Mouse (Mus musculus): Measurements from ENCODE around the gene Dcpp3.
"Not testable (repeated sequence)": the region's sequence is repeated elsewhere in the genome, so short reads cannot be mapped to it uniquely, and the experiment has no call there.

Gene Dcpp3

GRCm38 (mm10) chr17:23917158-23917557, at the start of gene Dcpp3:
TSS of gene Dcpp3 (plus strand) at chr17:23917458.
- DNase-seq (ENCODE audit: low spot score in 2 of 2), result not testable (repeated sequence)

GRCm38 (mm10) chr17:23867756-23868155, 49.5 kb upstream of the Dcpp3 start, which contains the start of gene Prss21:
TSS of gene Prss21 (plus strand) at chr17:23868056.
- no peak for DNase-seq (ENCODE audit: low spot score in 2 of 2)

- no peak for DNase-seq (ENCODE audit: low spot score in 2 of 2)
Measured at GRCm38 (mm10) chr17:23868513-23868912, 48.7 kb upstream of the Dcpp3 start.

GRCm38 (mm10) chr17:23873884-23874856, 43.1 kb upstream of the Dcpp3 start:
- peak in 1 of 2 experiments; percentile 35 for DNase-seq (ENCODE audit: low spot score in 2 of 2)

GRCm38 (mm10) chr17:23876741-23877140, 40.5 kb upstream of the Dcpp3 start:
- DNase-seq (ENCODE audit: low spot score in 2 of 2), result peak in 1 of 2 experiments; percentile 20

GRCm38 (mm10) chr17:23877166-23877565, 40.1 kb upstream of the Dcpp3 start:
- peak in 1 of 2 experiments; percentile 8 for DNase-seq (ENCODE audit: low spot score in 2 of 2)

- not testable (repeated sequence) for DNase-seq (ENCODE audit: low spot score in 2 of 2)
Measured at GRCm38 (mm10) chr17:23880576-23880975, 36.7 kb upstream of the Dcpp3 start, which contains the start of the genes Dcpp1 and Dcpp2. TSS of gene Dcpp1 (plus strand) at chr17:23880876. TSS of gene Dcpp2 (plus strand) at chr17:23880880.

GRCm38 (mm10) chr17:23924531-23925007, 7.3 kb downstream of the Dcpp3 start:
- DNase-seq (ENCODE audit: low spot score in 2 of 2), result peak; percentile 89 to 90

- DNase-seq (ENCODE audit: low spot score in 2 of 2), result peak; percentile 51 to 53
Measured at GRCm38 (mm10) chr17:23925090-23925493, 7.8 kb downstream of the Dcpp3 start.

GRCm38 (mm10) chr17:23931157-23931556, 13.9 kb downstream of the Dcpp3 start:
- no peak for DNase-seq (ENCODE audit: low spot score in 2 of 2)

GRCm38 (mm10) chr17:23941372-23941771, 24.1 kb downstream of the Dcpp3 start, which contains the start of gene Sbp:
TSS of gene Sbp (plus strand) at chr17:23941672.
- no peak for DNase-seq (ENCODE audit: low spot score in 2 of 2)

- DNase-seq (ENCODE audit: low spot score in 2 of 2), result not testable (repeated sequence)
Measured at GRCm38 (mm10) chr17:23947486-23947885, 30.2 kb downstream of the Dcpp3 start.

GRCm38 (mm10) chr17:23949068-23949467, 31.8 kb downstream of the Dcpp3 start:
- no peak for DNase-seq (ENCODE audit: low spot score in 2 of 2)

- DNase-seq (ENCODE audit: low spot score in 2 of 2), result not testable (repeated sequence)
Measured at GRCm38 (mm10) chr17:23950828-23951227, 33.6 kb downstream of the Dcpp3 start.

GRCm38 (mm10) chr17:23955174-23955573, 37.9 kb downstream of the Dcpp3 start, which contains the start of gene Sbpl:
TSS of gene Sbpl (minus strand) at chr17:23955274.
- no peak for DNase-seq (ENCODE audit: low spot score in 2 of 2)

GRCm38 (mm10) chr17:23960084-23960738, 43.0 kb downstream of the Dcpp3 start:
- peak; percentile 76 to 91 for DNase-seq (ENCODE audit: low spot score in 2 of 2)

- no peak for DNase-seq (ENCODE audit: low spot score in 2 of 2)
Measured at GRCm38 (mm10) chr17:23961573-23962122, 44.4 kb downstream of the Dcpp3 start.

- DNase-seq (ENCODE audit: low spot score in 2 of 2), result no peak
Measured at GRCm38 (mm10) chr17:23965805-23966425, 48.7 kb downstream of the Dcpp3 start.

- no peak for DNase-seq (ENCODE audit: low spot score in 2 of 2)
Measured at GRCm38 (mm10) chr17:23966658-23967401, 49.6 kb downstream of the Dcpp3 start.

- no peak for DNase-seq (ENCODE audit: low spot score in 2 of 2)
Measured at GRCm38 (mm10) chr17:23968780-23969179, 51.5 kb downstream of the Dcpp3 start.

Measured in frontal cortex, postnatal 36 days (tissue).